Mouse (Mus musculus) thymus, adult 18-20 months (tissue): Measurements from ENCODE around the gene Gtsf2.
"Not testable (repeated sequence)": the region's sequence is repeated elsewhere in the genome, so short reads cannot be mapped to it uniquely, and the experiment has no call there.

Experiments
- DNase-seq, 2 experiments: peaks; one replicate each; pipeline ENCODE4 v3.0.0; 2022; ENCODE audit warnings: mixed read lengths in 2 of 2

Gtsf2 gene

DNA sequence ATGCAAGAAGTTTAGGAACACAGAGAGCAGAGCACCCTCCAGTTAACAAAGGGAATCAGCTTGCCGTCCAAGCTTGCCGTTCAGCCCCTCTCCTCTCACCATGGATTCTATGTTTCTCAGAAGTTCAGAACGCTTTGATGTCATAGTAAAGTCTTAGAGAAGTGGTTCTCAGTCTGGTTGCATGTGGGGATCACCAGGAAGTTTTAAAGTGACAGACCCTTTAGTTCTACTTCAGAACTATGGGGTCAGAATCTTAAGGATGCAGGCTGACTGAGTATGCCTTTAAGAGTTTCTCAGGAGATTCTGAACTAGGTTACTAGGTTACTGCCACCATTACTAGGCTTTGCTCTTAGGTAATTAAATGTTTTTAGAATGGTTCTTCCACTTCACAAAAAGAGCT, at the start of gene Gtsf2:
Gtsf2 (minus strand) TSS at position 101 of the 400 bp plus-strand sequence.
- no peak for DNase-seq

DNA sequence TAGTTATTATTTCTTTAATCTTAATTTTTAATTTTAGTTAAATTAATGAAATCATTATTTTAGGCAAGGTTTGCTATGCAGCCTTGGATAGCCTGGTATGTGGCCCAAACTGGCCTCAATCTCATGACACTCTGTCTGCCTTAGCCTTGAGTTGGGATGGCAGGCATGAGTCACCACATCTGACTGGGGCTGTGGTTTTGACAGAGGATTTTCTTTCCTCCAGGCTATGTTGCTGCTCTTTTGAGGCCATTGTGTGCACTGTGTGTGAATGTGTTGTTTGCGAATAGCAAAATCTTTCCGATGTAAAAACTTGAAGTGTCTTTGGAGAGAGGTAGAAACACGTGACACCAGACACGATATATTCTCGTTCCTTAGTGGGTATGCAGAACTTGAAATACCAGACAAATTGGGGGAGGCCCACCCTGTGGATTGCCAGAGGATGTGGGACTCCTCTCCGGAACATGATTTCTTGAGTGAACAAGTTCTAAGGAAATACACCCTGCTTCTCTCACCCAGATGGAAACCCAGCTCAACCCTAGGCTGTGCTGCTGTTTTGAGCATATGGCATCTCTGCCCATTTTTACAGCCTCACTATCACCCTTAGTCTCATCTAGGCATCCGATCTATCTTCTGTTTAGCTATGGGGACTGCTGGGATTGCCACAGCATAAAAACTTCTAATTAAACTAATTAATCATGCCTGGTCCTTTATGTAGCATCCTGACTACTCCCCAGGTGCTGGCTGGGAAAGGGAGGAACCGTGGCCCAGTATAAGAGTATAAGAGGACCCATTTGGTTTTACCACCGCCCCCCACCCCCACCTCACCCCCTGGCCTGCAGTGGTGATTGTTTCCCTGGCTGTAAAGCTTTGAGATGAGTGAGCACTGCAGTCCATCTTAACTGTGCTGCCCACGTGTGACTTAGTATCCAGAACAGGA, 48.2 kb upstream of the Gtsf2 start:
- DNase-seq, result no peak

DNA sequence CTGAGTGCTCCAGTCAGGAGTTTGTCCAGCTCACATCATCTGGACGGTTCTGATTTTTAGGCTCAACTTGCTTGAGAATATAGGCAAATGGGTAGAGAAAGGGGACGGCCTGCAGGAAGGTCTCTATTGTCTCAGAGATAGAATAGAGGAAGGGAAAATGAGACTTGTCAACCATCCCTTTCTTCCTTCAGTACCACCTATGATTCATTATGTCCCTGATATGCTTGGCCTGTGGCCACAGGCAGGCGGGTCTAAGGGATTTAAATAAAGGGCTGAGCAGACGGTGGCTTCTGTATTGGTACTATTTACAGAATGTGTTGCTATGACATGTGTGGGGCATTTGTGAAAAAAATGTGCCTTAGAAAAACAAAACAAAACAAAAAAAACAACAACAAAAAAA, 40.1 kb upstream of the Gtsf2 start:
- no peak for DNase-seq

DNA sequence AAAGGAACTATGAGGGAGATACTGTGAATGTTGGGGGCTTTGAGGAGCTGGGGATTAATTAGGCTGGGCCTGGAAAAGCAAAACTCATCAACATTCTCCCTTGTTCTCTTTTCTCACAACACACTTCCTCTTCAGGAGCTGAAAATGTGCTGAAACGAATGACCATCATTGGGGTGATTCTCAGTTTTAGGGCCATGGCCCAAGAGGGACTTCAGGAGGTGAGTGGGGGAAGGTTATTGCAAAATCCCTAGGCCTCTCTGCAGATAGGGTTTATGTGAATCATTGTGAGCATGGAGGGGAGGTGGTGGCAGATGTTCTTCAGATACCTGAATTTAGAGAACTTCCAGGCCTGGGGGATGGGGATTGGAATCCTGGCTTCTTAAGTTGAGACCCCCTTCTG, 38.4 kb upstream of the Gtsf2 start:
- no peak for DNase-seq

DNA sequence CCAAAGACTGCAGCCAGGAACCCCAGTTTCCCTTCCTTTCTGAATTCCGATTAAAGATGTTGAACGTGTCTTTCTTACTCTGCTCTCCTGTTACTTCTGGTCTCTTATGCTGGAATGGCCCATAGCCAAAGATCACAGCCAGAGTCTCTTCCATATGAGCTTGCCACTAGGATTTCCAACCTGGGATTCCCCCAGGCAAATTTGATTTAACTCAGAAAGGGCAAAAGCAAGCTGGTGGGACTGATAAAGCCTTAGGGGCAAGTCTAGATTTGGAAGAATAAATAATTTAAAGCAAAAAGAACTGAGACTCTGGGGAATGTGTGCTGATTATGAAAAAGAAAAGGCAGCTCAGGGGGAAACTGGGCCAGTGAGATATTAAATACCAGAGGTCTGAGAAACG, 36.8 kb upstream of the Gtsf2 start:
- no peak for DNase-seq

DNA sequence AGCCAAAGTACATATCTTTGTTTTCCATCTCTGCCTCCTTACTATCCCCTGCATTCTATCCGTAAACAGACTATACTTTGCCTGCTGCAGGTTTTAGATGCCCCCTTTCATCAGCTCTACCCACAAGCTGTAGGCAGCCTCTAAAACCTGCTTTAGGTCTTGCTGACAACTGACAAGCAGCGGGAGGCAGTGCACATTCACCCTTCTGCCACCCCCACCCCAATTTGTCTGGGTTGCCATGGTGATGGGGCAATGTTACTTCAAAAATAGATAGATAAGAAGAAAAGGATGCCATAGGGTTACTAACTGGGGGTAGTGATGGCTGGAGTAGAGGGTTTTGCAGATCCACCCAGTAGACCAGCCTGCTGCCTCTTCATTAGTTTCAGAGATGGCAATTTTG, 36.2 kb upstream of the Gtsf2 start:
- no peak for DNase-seq

DNA sequence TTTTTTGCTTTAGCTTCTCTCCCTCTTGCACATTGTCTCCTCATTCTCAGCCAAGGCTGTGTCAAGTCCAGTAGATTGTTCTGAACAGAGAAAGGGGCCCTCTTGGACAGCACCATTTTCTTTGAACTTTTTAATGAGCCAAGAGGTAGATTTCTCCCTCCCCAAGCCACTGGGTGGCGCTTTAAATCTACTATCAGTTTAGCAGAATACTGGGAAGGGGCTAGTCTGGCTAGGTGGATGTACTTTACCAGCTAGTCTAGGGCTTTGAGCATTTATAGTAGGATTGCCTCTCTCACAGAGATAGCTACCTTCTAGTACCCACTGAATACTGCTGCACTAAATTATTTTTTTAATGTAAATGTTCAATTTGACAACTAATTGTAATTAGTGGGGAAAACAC, 34.2 kb upstream of the Gtsf2 start:
- no peak for DNase-seq

DNA sequence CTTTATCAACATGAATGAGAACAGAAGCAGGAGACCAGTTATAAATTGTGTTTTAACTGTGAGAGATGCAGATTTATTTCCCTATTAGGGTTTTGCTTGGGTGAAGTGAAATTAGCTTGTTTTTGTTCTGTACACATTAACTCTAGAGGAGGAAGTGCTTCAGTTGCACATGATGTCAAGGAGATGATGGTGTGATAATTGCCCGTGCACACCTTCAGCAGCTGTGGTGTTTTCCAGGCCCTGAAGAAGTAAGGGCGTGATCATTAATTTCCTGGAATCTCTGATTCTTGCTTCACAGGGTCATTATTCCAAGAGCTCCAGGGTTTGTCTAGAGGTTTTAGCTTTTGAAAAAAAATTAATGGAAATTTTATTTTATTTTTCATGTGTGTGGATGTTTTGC, 31.9 kb upstream of the Gtsf2 start:
- DNase-seq, result no peak

DNA sequence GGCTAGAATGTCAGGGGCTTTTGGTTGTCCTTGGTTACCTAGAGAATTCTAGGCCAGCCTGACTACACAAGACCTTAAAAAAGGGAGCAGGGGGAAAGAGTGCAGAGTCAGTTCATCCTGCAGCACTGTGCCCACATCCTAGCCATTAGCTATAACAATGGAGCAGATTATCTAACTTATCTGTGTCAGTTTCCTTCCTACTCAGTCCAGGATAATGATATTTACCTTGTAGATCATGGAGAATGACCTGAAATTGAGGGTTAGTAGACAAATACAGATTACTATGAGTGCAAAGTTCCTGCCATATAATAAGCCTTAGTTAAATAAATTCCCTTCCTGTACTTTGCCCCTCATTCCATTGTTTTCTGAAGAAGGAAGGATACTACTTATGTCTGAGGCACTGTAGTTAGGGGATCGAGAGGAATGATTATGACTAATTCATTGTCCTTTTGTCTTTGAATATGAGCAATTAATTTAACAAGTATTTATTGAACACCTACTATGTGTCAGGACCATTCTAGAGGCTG, 30.9 kb upstream of the Gtsf2 start:
- DNase-seq, result no peak

DNA sequence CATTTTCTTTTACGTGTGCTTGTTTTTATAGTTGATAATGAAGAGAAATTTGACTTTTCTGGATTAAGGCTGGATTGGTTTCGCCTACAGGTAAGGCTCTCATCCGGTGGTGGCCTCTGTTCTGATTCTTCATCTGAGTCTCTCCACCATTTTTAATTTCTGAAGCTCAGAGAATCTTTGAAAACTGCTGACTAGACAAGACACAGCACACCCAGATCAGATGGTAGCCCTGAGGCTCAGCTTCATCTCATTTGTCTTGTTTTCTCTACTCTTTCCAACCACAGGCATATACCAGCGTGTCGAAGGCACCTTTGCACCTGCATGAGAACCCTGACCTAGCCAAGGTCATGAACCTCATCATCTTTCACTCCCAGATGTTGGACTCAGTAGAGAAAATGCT, 25.5 kb upstream of the Gtsf2 start:
- DNase-seq, result no peak

DNA sequence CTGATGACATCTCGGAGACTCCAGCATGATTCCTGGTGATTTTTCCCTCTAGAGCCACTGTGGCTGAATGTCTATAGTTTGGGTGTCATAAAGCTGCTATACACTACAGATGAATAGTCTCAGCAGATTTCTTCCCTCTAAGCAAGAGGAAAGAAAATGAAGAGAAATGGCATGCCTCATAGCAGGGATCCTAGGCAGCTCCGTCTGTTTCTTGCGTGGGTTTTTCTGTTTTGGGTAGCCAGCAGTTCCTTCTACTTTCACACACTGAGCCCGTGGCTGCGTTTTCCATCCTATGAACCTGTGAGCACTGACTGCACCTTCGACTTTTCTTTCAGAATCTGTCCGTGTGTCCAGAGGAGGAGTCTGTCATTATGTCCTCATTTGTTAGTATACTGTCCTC, 24.9 kb upstream of the Gtsf2 start:
- DNase-seq, result no peak

DNA sequence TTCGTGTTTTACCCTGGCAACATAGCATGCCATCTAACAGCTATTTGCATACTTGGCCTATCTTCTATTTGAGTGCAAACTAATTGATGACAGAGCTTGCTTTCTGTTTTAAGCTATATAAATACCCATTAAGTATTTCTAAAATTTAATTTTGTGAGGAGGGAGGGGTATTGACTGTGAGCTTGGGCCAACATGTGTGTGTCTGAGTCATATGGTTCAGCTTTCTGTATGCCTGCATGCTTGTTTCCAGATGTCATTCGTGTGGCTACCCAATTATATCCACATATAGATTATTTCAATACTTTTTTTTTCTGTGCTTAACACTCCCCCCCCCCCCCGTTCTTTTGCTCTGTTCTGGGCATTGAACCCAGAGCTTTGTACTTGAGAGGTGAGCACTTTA, 24.0 kb upstream of the Gtsf2 start:
- DNase-seq, result no peak

DNA sequence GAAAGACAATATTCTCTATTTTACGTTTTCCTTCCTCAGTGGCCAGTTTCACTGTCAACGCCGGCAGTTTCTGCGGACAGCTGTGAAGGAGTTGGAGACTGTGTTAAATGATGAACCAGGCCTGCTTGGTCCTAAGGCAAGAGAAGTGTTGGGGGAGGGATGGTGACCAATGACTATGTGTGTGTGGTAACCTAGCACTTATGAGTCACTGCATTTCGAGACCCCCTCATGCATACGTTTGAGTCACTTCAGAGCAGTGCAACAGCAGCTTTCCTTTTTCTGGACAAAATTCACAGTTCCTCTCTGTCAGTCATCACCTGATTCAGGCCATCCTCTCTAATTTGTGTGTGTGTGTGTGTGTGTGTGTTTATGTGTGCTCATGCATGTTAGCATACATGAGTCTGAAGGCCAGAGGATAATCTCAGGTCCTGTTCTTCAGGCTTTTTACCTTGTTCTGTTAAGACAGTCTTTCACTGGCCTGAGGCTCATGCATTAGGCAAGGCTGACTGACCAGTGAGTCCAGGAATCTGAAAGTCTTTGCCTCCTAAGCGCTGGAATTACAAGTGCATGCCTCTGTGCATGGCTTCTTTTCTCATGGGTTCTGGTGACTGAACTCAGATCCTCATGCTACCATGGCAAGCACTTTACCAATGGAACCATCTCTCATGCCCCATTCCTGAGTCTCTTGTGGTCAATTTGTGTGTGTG, 23.4 kb upstream of the Gtsf2 start:
- no peak for DNase-seq

DNA sequence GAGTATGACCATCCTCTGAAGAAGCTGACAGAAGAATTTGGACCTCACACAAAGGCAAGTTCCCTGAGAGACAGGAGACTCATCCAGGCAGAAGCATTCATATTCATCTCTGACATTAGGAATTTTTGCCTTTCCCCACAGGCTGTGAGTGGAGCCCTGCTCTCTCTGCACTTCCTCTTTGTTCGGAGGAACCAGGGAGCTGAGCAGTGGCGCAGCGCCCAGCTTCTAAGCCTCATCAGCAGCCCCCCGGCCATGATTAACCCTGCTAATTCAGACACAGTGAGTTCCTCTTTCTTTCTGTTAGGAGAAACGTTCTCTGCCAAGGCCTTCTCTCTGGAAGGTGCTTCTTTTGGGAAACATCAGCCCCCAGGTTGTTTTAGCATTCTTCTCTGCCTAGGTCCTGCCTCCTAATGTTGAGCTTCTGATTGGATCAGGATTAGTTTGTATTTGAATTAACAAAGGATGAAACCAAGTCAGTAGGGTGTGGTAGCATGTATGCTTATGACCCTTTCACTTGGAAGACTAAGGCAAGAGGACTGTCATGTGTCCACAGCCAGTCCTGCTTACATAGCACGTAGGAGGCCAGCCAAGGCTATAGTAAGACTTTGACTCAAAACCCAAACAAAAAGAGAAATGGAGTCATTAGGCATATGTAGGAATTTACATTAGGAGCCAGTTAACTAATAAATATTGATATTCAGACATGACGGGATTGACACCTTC, 14.4 kb upstream of the Gtsf2 start:
- no peak for DNase-seq

DNA sequence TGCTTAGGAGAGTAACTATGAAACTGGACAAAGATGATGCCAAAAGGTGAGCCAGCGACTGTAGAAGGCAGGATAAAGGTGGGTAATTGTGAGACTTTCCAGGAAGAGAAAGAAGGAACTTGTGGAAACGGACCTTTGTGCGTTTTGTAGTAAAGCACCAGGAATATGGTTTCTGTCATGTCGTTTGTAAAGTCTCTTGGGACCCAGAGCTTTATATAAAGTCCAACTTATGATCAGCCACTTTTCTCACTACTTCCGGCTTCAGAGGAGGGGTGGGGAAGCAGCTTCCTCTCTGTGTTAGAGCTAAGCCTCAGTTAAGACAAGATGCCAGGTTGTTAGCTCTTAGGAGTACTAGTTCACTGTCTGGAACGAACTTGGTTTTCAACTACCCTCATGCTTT, 6.2 kb upstream of the Gtsf2 start:
- DNase-seq, result no peak

DNA sequence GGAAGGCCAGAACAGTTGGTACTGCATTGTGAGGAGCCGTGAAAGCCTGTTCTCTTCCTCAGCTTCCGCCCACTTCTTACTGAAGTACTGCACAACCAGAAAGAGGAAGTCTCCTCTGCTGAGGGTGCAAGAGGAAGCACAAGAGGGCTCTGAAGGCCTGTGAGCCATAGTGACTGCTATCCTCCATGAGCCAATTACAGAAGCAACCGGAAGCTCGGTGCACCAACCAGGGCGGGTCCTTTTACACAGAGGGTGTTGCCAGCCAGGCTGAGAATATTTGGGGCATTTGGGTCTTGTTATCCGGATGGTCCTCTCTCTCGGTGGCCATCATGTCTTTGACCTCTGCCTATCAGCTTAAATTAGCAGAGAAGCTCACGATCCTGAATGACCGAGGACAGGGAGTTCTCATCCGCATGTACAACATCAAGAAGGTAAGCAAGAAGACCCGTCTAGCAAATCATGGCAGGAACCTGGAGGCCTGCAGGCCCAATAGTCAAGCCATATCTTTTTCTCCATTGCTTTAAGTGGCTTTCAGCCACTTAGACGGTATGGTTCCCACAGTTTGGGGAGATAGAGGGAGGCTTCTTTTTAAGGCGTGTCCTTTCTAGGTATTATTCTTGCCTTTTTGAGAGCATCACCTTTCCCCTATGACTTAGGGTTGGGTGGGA, 5.4 kb upstream of the Gtsf2 start, which contains the start of gene Nckap1l:
Nckap1l (plus strand) TSS at position 244 of the 668 bp plus-strand sequence.
- DNase-seq, result peak; percentile 72 to 84

DNA sequence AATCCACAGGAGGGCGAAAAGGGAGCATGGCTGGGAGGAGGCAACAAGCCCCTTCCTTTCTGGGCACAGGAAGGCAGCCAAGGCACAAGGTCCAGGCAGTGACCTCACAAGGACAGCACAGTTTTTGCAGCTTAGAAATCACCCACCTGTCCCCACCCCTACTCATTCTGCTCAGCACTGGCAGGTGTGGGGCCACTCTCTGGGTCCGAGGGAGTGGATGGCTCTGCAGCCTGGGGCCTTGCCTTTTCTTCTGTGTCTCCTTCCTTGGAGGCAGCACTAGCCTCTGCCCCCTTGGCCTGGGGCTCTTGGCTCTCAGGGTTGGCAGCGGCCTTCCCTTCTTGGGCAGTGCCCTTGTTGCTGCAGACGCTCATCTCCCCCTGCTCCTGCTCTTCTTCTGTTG, 2.3 kb downstream of the Gtsf2 start:
- not testable (repeated sequence) for DNase-seq

DNA sequence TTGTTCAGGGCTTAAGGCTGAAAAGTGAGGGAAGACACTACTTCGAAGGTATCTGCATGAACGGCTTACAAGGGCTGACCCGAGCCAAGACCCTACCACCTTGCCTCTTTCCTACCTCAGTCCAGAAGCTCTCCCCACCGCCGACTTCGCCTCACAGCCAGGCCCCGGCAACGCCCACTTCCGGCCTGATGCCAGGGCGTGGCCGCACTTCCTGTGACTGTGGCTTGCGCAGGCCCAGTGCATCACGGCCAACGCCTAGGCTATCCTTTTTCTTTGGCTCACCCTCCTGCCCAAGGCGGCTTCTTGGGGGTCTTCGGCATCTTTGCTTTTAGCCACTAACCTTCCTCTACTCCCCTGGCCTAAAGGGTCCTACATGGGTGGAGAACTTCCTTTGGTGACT, 18.0 kb downstream of the Gtsf2 start, which contains the start of gene Gtsf1:
Gtsf1 (minus strand) TSS at position 230 of the 400 bp plus-strand sequence.
- no peak for DNase-seq

DNA sequence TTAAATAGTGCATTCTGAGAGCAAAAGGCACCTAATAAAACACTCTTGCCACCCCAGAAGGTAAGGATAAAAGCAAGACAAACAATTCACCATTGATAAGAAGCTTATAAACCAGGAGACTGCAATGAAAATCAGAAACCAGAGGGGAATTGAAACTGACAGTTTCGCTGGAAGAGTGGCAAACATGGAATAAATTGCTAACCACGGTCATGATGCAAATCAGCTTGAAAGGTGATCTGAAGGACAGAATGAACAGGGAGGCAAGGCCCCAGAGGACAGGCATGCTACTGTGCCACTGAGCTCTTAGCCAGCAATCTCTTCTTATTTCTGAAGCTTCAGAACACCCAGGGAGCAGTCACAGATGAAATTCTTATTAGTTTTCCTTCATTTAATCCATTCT, 21.3 kb downstream of the Gtsf2 start:
- DNase-seq, result no peak

DNA sequence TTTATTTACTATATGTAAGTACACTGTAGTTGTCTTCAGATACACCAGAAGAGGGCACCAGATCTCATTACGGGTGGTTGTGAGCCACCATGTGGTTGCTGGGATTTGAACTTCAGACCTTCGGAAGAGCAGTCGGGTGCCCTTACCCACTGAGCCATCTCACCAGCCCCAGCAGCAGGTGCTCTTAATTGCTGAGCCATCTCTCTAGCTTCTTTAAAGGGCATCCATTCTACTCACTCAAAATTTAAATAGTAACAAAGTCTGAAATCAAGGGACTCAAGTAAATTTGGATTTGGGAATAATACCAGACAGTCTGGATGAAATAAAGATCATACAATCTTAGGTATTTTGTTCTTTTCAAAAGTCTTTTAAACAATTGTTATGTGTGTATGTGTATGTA, 42.7 kb downstream of the Gtsf2 start:
- not testable (repeated sequence) for DNase-seq

DNA sequence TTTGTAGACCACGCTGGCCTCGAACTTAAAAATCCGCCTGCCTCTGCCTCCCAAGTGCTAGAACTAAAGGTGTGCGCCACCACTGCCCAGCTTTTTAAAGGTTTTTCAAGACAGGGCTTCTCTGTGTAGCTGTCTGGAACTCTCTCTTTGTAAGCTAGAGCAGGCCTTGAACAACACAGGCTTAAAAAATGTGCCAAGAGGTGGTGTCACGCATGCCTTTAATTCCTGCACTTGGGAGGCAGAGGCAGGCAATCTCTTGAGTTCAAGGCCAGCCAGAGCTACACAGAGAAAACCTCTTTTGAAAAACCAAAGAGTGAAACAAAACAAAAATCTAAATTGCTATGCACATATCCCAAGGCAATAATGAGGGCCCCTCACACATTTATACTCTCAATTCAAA, 46.9 kb downstream of the Gtsf2 start:
- no peak for DNase-seq

DNA sequence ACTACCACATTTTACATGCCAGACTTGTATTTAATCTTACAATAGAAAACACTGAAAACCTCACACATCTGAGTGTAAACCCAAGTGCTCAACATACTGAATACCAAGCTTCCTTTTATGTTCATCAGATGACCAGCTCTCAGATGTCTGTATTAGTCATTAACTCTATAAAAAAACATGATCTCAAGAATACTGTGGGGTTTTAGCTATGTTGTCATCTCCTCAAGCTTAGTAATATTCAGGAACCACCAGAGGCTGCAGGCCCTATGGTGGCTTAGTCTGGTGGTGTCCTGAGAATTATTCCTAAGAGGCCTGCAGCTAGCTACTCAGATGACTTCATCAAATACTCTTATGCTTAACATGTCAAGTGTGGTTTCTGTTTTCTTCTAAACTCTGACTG, 54.7 kb downstream of the Gtsf2 start:
- no peak for DNase-seq
